18 mouse cellular contexts compared by ENCODE assay signal in genomic region chr3:157079966-157080306, GRCm38 (mm10).
"Had no signal": no experiment of that assay in that cellular context is flagged by ENCODE, and none has a peak within 500 bp of the region (broad histone marks: within the 10 kb centered on the region; RNA-seq: fewer than 3 reads in every experiment).

No protein-coding gene starts in this region.

- H3K4me1 ChIP-seq: limb, embryonic 10.5 days; liver, embryonic 15.5 days; megakaryocyte, embryonic 14.5 days; midbrain, embryonic 15.5 days; neural tube, embryonic 13.5 days had no signal

- DNase-seq: kidney, adult 2 months; kidney, postnatal 4 days; lung, postnatal 14 days; retina, postnatal 1 day; right cerebral cortex, postnatal 4 days; spleen, adult 18-20 months; thymus, adult 2 months; thymus, postnatal 25 days had no signal

- ATAC-seq: midbrain, embryonic 15.5 days had no signal

- H3K4me3 ChIP-seq: layer of hippocampus, adult 2 months; limb, embryonic 10.5 days; liver, embryonic 15.5 days; megakaryocyte, embryonic 14.5 days; midbrain, embryonic 15.5 days; neural tube, embryonic 13.5 days had no signal

- H3K9ac ChIP-seq: liver, embryonic 15.5 days; midbrain, embryonic 15.5 days; neural tube, embryonic 13.5 days had no signal

- H3K27ac ChIP-seq: kidney, postnatal 0 days; layer of hippocampus, adult 2 months; limb, embryonic 10.5 days; liver, embryonic 15.5 days; macrophage; midbrain, embryonic 15.5 days; neural tube, embryonic 13.5 days had no signal

- H3K4me2 ChIP-seq: liver, embryonic 11.5 days; liver, embryonic 15.5 days; midbrain, embryonic 11.5 days; midbrain, embryonic 15.5 days; neural tube, embryonic 13.5 days had no signal

- H3K36me3 ChIP-seq: limb, embryonic 10.5 days; liver, embryonic 15.5 days; midbrain, embryonic 15.5 days; neural tube, embryonic 13.5 days had no signal

- H3K27me3 ChIP-seq: liver, embryonic 15.5 days; megakaryocyte, embryonic 14.5 days; midbrain, embryonic 15.5 days; neural tube, embryonic 13.5 days had no signal

- H3K9me3 ChIP-seq: limb, embryonic 10.5 days; liver, embryonic 15.5 days; midbrain, embryonic 15.5 days; neural tube, embryonic 13.5 days had no signal
